Mouse (Mus musculus): ENCODE measurements around the gene Lrrc10. TPM values are rescaled to one million over a fixed set of nuclear protein-coding genes. Genes with fewer than 3 reads are reported as not detected.
"Not testable (repeated sequence)": the region's sequence is repeated elsewhere in the genome, so short reads cannot be mapped to it uniquely, and the experiment has no call there.

Gene Lrrc10
- polyA plus RNA-seq, 1 experiment from 2014 or later, result 0.11 TPM

DNA sequence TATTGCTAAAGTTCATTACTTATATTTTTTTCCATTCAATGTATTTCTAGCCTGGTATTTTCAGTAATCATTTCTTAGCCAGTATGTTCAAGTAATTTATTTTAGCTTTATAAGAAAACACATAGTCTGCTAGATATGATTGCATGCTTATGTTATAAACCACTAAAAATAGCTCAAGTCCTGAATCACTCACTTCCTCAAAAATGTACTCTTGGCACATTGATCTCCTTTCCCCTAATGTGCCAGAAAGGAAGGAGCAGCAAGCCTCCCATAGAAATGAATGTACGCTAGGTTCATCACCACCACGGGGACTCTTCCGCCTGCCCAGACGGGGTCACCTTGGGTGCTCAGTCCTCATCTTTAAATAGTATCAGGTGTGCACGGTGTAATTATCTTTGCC, 30.6 kb upstream of the Lrrc10 start:
- no peaks in the 10 kb centered on the region for H3K9me3 ChIP-seq (replicated peaks)
- no peak overlapping the region for H3K4me2 ChIP-seq (replicated peaks)
- no peaks in the 10 kb centered on the region for H3K36me3 ChIP-seq
- H3K4me1 ChIP-seq, result no peaks in the 10 kb centered on the region
- no peak overlapping the region for H3K9ac ChIP-seq
- H3K27ac ChIP-seq (replicated peaks), result no peak overlapping the region
- 83% methylated on average over 5 of the region's 5 CpGs for WGBS
- no peak overlapping the region for H3K4me3 ChIP-seq (replicated peaks)
- no peaks in the 10 kb centered on the region for H3K27me3 ChIP-seq
- ATAC-seq (ENCODE audit: insufficient number of reproducible peaks, low FRiP score, low TSS enrichment, low read depth), result no peak

DNA sequence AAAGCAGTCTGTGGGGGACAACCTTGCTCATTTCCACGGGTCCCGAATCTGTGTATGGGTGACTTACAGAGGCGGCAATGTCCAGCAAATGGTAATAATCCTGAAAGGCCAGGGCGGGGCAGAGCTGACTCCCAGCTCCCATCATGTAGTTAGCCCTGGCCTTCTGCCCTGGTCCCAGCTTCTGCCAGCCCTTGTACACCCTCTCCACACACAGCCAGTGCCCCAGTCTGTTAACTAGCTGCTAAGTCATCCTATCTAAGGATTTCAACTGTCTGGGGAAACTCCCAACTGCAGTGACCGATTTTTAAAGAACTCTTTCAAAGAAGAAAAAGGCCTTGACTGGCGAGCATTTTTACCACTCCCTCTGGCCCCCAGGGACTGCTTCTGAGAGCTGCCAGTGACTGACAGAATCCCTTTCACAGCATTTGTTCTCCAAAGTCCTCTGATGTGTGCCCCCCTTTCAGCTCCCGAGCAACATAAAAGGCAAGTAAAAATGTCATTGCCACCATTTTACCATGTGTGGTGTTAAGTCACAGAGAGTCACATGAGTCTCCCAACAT, 26.8 kb upstream of the Lrrc10 start:
- Histone ChIP-seq H3K4me1 (no peaks in the 10 kb centered on the region), H3K36me3 (no peaks in the 10 kb centered on the region), H3K9ac (no peak overlapping the region), H3K9me3 (replicated peaks) (no peaks in the 10 kb centered on the region), H3K4me2 (replicated peaks) (no peak overlapping the region), H3K27ac (replicated peaks) (no peak overlapping the region), H3K27me3 (no peaks in the 10 kb centered on the region), H3K4me3 (replicated peaks) (no peak overlapping the region)
- no peak for ATAC-seq (ENCODE audit: insufficient number of reproducible peaks, low FRiP score, low TSS enrichment, low read depth)
- WGBS, result 53% methylated on average over 7 of the region's 7 CpGs

DNA sequence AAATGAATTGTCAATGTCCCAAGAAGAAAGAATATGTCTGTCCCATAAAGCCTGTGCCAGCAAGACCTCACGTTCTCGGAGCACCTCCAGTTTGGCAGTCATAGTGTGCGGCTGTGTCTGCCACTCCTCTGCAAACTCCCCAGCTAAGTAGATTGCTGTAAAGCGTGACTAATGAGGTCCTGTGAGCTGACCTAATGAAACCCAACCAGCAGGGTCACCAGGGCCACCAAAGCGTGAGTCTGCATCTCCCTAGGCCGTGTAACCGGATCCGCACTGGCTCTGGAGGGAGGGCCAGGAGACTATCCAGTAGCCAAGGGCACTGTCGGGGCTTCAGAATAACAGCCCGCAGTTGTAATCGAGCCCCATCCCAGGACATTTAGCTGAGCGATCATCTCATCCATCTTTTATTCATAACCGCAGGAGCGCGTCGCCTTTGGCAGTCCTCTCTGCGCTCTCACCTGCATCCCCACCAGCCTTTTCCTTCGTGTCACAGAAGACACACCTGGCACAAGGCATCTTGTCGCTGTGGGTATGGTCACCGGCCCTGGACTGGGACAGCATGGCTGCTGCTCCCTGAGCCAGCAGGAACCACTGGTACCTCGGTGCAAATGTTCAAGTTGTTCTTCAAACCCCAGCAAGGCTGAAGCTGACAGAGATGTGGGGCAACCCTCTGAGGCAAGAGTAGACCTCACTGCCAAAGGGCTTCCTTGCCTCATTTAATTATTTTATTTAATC, 24.0 kb upstream of the Lrrc10 start:
- Histone ChIP-seq H3K4me3 (replicated peaks) (no peak overlapping the region), H3K9me3 (replicated peaks) (no peaks in the 10 kb centered on the region), H3K36me3 (no peaks in the 10 kb centered on the region), H3K4me1 (no peaks in the 10 kb centered on the region), H3K27ac (replicated peaks) (no peak overlapping the region), H3K9ac (no peak overlapping the region), H3K4me2 (replicated peaks) (no peak overlapping the region), H3K27me3 (0 out of 2 replicates have a peak, but pooled peaks cover 6% of the 10 kb centered on the region)
- 11% methylated on average over 21 of the region's 21 CpGs for WGBS
- ATAC-seq (ENCODE audit: insufficient number of reproducible peaks, low FRiP score, low TSS enrichment, low read depth), result peak; percentile 73

DNA sequence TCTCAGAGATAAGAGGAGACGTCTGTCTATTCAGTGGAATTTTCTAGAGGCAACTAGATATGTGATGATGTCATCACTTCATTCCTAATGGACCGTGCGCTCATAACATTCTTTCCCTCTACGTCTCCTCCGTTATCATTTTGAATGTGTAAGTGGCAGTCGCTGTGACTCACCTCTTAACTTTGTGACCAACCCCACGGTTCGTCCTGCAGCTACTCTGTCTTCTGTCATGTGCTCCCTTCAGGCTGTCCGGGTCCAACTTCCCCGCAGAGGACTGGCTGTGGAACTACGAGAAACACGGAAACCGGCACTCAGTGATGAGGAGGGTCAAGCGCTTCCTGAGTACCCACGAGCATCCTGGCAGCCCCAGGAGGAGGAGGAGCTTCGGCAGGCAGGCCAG, 21.4 kb upstream of the Lrrc10 start:
- Histone ChIP-seq H3K9ac (no peak overlapping the region), H3K27ac (replicated peaks) (no peak overlapping the region), H3K4me1 (no peaks in the 10 kb centered on the region), H3K4me3 (replicated peaks) (peak overlapping the region; percentile 7; the same call in 1 of the 2 replicates), H3K9me3 (replicated peaks) (no peaks in the 10 kb centered on the region), H3K36me3 (no peaks in the 10 kb centered on the region), H3K27me3 (0 out of 2 replicates have a peak, but pooled peaks cover 6% of the 10 kb centered on the region), H3K4me2 (replicated peaks) (peak overlapping the region; percentile 5; the same call in 1 of the 2 replicates)
- WGBS, result 43% methylated on average over 16 of the region's 16 CpGs
- no peak for ATAC-seq (ENCODE audit: insufficient number of reproducible peaks, low FRiP score, low TSS enrichment, low read depth)

DNA sequence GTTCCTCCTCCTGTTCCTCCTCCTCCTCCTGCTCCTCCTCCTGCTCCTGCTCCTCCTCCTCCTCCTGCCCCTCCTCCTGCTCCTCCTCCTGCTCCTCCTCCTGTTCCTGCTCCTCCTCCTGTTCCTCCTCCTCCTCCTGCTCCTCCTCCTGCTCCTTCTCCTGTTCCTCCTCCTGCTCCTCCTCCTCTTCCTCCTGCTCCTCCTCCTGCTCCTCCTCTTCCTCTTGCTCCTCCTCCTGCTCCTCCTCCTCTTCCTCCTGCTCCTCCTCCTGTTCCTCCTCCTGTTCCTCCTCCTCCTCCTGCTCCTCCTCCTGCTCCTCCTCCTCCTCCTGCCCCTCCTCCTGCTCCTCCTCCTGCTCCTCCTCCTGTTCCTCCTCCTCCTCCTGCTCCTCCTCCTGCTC, 19.4 kb upstream of the Lrrc10 start:
- H3K27ac ChIP-seq (replicated peaks); H3K9me3 ChIP-seq (replicated peaks); H3K4me2 ChIP-seq (replicated peaks); H3K4me3 ChIP-seq (replicated peaks); H3K4me1 ChIP-seq; H3K36me3 ChIP-seq; H3K9ac ChIP-seq; ATAC-seq (ENCODE audit: insufficient number of reproducible peaks, low FRiP score, low TSS enrichment, low read depth); H3K27me3 ChIP-seq: not testable (repeated sequence)

DNA sequence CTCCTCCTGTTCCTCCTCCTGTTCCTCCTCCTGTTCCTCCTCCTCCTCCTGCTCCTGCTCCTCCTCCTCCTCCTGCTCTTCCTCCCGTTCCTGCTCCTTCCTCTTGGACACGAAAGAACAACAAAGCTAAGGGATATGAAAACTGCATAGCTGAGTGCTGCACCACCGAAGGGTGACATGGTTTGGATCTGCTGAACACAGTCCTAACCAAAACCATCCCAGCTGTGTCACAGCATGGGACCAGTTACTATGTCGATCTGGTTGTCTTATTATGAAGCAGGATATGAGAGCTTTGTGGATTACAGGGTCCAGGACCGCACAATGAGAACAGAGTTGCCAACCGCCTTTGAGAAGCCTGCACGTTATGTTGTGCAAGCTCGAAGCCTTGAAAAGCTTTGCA, 19.0 kb upstream of the Lrrc10 start:
- Histone ChIP-seq H3K4me1 (no peaks in the 10 kb centered on the region), H3K9ac (no peak overlapping the region), H3K4me3 (replicated peaks) (no peak overlapping the region), H3K36me3 (no peaks in the 10 kb centered on the region), H3K4me2 (replicated peaks) (no peak overlapping the region), H3K9me3 (replicated peaks) (no peaks in the 10 kb centered on the region), H3K27ac (replicated peaks) (no peak overlapping the region), H3K27me3 (0 out of 2 replicates have a peak, but pooled peaks cover 6% of the 10 kb centered on the region)
- ATAC-seq (ENCODE audit: insufficient number of reproducible peaks, low FRiP score, low TSS enrichment, low read depth), result no peak
- WGBS, result 57% methylated on average over 8 of the region's 8 CpGs

DNA sequence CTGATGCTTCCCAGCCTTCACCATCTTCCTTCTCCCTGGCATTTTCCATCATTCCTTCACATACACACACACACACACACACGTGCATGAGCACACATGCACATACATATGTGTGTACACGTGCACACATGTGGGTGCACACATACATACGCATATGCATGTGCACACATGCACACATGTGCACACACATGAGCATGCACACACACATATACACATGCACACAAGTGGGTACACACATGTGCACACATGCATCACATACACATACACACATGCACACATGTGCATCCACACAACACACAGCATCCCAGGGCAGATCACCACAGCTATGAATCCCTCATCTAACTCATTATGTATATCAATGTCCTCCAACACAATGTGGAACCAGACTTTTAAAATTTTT, 14.0 kb upstream of the Lrrc10 start:
- no peak overlapping the region for H3K9ac ChIP-seq
- no peak for ATAC-seq (ENCODE audit: insufficient number of reproducible peaks, low FRiP score, low TSS enrichment, low read depth)
- H3K4me2 ChIP-seq (replicated peaks), result no peak overlapping the region
- no peak overlapping the region for H3K27ac ChIP-seq (replicated peaks)
- 92% methylated on average over 3 of the region's 3 CpGs for WGBS
- no peaks in the 10 kb centered on the region for H3K27me3 ChIP-seq
- no peaks in the 10 kb centered on the region for H3K9me3 ChIP-seq (replicated peaks)
- H3K36me3 ChIP-seq, result no peaks in the 10 kb centered on the region
- no peak overlapping the region for H3K4me3 ChIP-seq (replicated peaks)
- 0 out of 2 replicates have a peak, but pooled peaks cover 6% of the 10 kb centered on the region for H3K4me1 ChIP-seq

DNA sequence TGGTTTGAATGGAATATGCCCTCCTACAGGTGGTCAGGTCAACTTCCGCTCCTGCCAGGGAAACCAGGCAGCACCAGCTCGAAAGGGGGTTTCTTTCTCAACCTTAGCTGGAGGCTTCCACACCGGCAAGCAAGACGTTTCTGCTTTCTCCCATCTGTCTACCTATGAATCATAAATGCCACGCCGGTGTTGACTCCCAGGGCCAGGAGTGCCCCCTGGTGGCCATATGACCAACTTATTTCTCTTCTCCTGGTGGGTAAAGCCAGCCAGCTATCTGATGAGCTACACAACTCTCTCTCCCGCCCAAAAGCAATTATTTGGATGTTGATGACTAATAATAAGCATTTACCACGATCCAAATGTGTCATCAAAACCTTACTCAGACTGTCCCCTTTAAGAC, 11.4 kb upstream of the Lrrc10 start:
- no peak overlapping the region for H3K4me3 ChIP-seq (replicated peaks)
- H3K4me1 ChIP-seq, result 0 out of 2 replicates have a peak, but pooled peaks cover 6% of the 10 kb centered on the region
- no peak overlapping the region for H3K27ac ChIP-seq (replicated peaks)
- H3K9ac ChIP-seq, result no peak overlapping the region
- no peaks in the 10 kb centered on the region for H3K27me3 ChIP-seq
- H3K36me3 ChIP-seq, result no peaks in the 10 kb centered on the region
- WGBS, result 24% methylated on average over 8 of the region's 8 CpGs
- H3K9me3 ChIP-seq (replicated peaks), result no peaks in the 10 kb centered on the region
- no peak for ATAC-seq (ENCODE audit: insufficient number of reproducible peaks, low FRiP score, low TSS enrichment, low read depth)
- H3K4me2 ChIP-seq (replicated peaks), result no peak overlapping the region; the same call in 1 of the 2 replicates

DNA sequence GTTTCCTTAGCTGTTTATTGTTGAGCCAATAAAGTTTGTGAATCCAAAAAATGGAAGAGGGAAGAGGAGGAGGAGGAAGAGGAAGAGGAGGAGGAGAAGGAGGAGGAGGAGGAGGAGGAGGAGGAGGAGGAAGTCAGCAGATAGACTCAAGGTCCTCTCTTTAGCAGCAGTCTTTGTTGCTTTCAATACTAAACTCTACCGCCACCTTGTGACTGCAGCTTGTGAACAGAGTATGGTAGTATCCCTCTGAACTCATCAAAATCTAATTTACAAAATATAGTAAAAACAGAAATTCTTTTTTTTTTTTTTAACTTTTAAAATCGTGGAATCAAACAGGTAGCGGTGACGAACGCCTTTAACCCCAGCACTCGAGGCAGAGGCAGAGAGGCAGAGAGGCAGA, 4.8 kb upstream of the Lrrc10 start:
- WGBS, result 77% methylated on average over 6 of the region's 6 CpGs
- Histone ChIP-seq H3K9me3 (replicated peaks) (no peaks in the 10 kb centered on the region), H3K4me3 (replicated peaks) (no peak overlapping the region), H3K27me3 (no peaks in the 10 kb centered on the region), H3K4me2 (replicated peaks) (no peak overlapping the region), H3K36me3 (no peaks in the 10 kb centered on the region), H3K27ac (replicated peaks) (no peak overlapping the region), H3K4me1 (peaks cover 5% of the 10 kb centered on the region), H3K9ac (no peak overlapping the region)
- no peak for ATAC-seq (ENCODE audit: insufficient number of reproducible peaks, low FRiP score, low TSS enrichment, low read depth)

DNA sequence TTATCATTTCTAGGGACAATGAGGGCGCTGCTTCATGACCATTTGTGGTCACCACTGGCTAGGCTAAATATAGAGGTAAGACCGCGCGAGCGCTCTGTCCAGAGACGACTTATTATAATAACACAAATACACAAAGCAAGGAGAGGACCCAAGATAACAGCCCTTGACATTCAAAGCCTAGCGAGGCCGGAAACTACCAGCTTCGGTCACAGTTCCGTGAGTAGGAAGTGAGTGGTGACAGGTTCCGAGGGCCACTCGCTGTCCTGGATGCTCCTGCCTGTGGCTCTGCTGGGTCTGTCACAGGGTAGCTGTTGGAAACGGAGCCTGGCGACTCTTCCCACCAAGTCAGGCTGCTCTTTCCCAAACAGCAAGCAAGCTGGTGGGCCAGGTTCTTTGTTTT, 2.8 kb upstream of the Lrrc10 start:
- H3K4me1 ChIP-seq, result peaks cover 14% of the 10 kb centered on the region
- H3K27me3 ChIP-seq, result no peaks in the 10 kb centered on the region
- H3K9ac ChIP-seq, result no peak overlapping the region
- ATAC-seq (ENCODE audit: insufficient number of reproducible peaks, low FRiP score, low TSS enrichment, low read depth), result no peak
- H3K4me3 ChIP-seq (replicated peaks), result no peak overlapping the region
- no peaks in the 10 kb centered on the region for H3K9me3 ChIP-seq (replicated peaks)
- no peaks in the 10 kb centered on the region for H3K36me3 ChIP-seq
- H3K27ac ChIP-seq (replicated peaks), result no peak overlapping the region
- H3K4me2 ChIP-seq (replicated peaks), result no peak overlapping the region
- 86% methylated on average over 14 of the region's 14 CpGs for WGBS

DNA sequence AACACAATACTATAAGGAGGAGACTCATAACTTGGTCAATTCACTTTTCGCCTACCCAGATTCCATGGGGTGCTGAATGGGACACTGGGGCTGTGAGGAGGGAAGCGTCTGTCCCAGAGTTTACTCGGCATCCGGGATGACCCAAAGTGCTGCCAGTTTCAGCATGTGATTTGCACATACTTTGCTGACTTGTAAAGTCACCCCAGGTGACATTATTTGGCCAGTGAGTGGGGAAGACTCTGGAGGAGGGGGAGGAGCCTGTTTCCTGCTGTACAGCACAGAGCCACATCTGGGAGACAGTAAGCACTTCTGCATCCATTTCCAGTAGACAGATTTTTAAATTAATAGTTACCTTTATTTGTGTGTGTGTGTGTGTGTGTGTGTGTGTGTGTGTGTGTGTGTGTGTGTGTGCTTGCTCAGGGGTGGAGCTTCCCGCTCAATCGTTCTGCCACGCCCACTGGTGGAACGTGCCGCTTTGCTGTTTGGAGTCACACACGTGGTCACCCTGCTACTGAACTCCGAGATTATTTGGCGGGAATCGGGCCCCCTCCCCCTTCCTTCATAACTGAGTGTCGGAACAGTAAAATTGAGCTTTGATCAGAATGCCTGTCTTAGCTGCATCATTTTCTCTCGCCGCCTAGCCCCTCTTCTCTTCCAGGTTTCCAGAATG, 1.5 kb upstream of the Lrrc10 start:
- Histone ChIP-seq H3K4me2 (replicated peaks) (0 out of 2 replicates have a peak overlapping the region, but pooled peaks have one; percentile 17), H3K4me1 (peaks cover 14% of the 10 kb centered on the region)
- WGBS, result 33% methylated on average over 13 of the region's 16 CpGs
- ATAC-seq (ENCODE audit: insufficient number of reproducible peaks, low FRiP score, low TSS enrichment, low read depth); H3K36me3 ChIP-seq; H3K9me3 ChIP-seq (replicated peaks); H3K27me3 ChIP-seq; H3K4me3 ChIP-seq (replicated peaks); H3K27ac ChIP-seq (replicated peaks); H3K9ac ChIP-seq: not testable (repeated sequence)
